Mouse (Mus musculus) NIH3T3 (cell line): Measurements from ENCODE around the gene Cramp1l.
A peak's percentile ranks its signal among the peaks of the same experiment; 100 is the strongest.
"Not testable (repeated sequence)": the region's sequence is repeated elsewhere in the genome, so short reads cannot be mapped to it uniquely, and the experiment has no call there.

Experiments
- DNase-seq: peaks from one replicate; pipeline ENCODE4 v3.0.0-alpha.2; 2012; ENCODE audit warnings: low read depth

The Cramp1l gene

DNA sequence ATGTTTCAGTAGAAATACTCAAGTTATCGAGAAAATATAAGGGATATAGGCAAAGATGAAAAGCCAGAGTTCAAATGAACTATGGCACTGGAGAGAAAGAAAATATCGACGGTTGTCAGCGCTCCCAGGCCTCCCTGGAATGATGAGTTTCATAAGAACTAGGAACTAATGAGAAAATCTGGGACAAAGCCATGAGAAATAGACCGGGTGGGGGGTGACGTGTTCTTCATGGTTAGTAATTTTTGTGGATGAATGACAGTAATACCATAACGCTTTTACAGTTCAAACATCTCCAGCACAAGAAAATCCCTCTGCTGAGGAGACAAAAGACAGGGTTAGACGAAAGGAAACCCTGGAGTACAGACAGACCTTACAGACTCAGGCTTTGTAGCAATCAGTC lies 56.2 kb downstream of the Cramp1l start:
- peak; percentile 62 for DNase-seq

DNA sequence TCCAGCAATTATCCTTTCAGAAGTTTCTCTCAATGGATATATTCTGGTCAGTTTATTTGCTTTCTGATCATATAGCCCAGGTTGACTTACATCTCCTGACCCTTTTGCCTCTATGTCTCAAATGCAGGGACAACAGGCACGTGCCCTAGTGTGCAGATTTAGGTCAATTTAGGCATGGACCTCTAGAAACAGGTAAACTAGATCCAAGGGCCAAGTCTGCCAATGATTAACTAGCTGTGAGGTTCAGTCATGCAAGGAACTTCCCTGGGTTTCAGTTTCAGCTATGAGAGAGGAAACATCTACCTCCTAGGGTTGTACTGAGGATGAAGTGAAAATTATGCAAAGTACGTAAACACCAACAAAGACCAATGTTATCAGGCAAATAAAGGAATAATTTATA lies 62.3 kb downstream of the Cramp1l start:
- no peak for DNase-seq

DNA sequence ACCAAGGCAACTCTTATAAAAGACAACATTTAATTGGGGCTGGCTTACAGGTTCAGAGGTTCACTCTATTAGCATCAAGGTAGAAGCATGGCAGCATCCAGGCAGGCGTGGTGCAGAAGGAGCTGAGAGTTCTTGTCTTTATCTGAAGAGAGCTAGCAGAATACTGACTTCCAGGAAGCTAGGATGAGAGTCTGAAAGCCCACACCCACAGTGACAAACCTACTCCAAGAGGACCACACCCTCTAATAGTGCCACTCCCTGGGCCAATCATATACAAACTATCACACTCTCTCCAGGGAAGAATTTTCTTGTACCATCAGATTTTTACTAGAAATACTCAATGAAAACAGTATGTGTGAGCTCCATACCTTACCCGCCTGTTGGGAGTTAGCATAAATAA lies 64.9 kb downstream of the Cramp1l start:
- DNase-seq: no peak

DNA sequence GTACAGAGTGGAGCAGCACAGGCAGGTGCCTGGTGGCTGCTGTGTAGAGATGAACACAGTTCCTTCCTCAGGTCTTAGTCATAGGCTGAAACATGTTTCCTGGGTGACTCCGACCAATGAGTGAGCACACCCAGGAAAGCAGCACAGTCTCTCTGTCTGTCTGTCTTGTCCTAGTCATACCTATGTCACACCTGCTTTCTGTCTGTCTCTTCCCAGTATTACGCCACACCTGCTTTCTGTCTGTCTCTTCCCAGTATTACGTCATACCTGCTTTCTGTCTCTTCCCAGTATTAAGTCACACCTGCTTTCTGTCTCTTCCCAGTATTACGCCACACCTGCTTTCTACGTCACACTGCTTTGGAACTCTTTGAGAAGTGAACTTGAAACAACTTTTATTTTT lies 67.4 kb downstream of the Cramp1l start:
- no peak for DNase-seq

DNA sequence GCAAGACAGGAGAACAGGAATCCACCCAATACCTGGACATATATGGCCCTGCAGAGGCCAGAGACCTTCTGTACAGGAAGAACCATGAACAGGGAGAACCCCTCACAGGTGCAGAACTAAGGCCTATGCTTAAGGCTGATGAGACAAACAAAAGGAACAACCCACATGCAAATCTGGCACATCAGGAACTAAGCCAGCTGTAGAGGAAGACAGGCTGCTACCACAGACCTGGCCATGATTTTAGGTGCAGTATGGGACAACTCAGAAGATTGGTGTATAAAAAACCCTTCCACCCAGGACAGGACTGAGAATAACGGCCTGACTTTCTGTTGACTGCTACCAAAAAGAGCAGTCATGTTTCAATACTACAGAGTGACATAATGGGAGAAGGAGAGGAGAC lies 72.0 kb downstream of the Cramp1l start:
- not testable (repeated sequence) for DNase-seq

DNA sequence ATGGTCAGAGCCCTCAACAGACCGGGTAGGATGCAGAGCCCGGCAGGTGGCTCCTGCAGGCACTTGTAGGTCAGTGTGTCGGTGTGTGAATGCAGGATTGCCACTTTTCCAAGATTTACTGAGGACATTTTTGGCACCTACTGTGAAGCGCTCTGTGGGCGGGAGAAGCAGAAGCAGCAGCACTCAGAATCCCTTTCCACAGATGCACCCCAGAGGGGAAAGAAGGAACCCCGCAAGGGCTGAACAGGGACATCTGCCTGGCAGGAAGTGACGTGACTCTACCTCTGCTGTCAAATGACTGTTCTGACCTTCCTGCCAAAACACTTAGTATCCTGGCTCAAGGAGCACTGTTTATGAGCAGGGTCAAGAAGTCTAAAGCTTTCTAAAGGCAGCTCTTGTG lies 72.6 kb downstream of the Cramp1l start:
- DNase-seq: no peak

DNA sequence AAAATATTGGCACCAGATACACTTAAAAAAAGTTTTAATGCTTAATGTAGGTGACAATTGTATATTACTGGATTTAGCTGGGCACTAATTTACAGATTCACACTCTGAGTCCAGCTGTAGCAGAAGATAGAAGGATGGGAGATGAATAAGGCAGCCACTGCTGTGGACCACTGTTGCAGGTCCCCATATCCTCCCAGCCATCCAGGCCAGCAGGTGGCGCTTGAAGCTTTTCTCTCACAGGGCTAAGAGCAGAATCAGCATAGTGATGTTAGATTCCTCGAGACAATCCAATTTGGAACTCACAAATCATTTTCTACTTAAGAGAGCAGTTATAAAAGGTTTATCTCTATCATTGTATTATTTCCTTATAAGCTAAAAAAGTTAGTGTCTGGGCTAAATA lies 73.1 kb downstream of the Cramp1l start:
- DNase-seq: peak; percentile 59

DNA sequence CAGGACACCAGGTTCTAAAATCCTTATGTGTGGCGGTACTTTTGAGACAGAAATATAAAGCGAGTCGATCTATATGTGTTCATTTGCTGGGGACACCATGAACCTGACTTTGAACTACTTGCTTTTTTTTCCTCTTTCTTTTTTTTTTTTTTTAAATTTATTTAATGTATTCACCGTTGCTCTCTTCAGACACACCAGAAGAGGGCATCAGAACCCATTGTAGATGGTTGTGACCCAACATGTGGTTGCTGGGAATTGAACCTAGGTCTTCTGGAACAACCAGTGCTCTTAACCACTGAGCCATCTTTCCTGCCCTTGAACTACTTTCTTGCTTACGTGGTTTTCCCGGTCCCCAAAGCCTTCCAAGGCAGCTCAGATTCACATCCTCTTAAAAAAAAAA lies 78.3 kb downstream of the Cramp1l start:
- no peak for DNase-seq

DNA sequence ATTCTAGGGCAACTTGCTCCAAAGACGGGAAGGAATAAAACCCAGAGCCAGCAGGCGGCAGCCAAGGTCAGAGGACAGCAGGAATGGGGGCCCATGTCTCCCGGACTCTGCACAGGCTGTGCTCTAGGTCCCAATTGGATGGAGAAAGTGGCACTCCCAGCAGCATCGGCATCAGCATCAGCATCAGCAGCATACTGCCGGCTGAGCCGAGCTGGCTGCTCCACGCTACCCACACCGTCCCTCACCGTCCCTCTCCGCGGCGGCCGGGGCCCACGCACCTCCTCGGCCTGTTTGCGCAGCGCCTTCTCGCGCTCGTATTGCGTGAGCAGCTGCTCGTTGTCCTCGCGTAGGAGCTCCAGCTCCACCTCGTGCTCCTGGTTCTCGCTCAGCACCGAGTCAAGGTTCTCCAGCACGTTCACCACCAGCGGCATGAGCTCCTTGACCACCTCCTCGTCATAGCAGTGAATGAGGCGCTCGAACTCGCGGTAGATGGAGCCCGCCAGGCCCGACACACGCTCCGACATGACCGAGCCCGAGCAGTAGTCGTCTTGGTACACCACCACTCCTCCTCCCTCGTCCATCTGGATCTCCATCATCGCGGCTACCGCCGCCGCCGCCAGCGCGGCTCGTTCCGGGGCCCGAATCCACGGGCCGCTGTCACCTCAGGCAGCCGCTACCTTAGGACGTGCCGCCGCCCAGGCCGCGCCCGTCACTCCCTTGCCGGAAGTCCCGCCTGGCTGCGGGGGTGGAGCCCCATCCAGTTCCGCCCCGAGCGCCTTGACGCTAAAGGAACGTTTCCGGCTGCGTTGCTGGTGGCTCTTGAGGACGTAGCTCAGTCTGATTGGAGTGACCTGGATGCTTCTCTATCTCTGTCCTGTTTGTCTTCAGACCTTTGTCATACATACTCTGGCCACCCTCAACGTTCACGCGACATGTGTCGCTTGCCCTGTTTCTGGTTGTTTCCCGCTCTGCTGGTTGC lies 79.0 kb downstream of the Cramp1l start, which contains the start of gene Mapk8ip3:
TSS of gene Mapk8ip3 (minus strand) at position 719 of the 979 bp plus-strand sequence.
- peak; percentile 95 for DNase-seq

DNA sequence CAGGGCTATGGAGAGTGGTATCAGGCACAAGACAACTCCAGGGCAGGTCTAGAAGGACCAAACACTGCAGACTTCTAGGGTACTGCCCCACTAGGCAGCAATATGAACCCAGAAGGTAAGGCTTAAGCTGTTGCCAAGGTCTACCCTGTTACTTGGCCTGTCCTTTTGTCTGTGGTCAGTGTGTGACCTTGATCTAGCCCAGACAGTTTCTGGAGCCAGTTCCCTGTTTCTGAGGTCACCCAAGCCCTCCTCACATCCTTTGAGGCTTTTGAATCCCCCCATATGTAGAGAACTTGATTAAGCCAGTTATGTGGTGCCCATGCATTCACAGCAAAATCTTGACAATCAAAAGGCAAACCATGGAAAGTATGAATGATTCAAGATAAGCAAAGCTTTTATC lies 79.9 kb downstream of the Cramp1l start:
- DNase-seq: no peak

DNA sequence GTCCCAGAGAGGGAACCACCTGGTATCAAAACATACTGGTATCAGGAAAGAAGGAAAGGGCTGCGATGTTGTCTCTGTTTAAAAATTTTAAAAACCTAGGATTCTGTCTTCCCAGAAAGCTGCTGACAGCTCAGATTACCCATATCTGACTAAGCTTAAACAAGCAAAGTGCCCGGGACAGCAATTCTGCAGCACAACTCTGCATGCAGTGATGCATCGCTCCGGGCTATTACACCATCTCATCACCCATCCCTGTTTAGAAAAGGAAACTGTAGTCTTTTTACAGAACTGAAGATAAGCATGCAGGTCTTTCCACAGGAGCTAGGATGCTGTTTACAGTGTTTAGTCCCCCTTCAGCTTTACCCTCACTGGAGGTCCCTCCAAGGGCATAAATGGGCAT lies 80.7 kb downstream of the Cramp1l start:
- DNase-seq: peak; percentile 70

DNA sequence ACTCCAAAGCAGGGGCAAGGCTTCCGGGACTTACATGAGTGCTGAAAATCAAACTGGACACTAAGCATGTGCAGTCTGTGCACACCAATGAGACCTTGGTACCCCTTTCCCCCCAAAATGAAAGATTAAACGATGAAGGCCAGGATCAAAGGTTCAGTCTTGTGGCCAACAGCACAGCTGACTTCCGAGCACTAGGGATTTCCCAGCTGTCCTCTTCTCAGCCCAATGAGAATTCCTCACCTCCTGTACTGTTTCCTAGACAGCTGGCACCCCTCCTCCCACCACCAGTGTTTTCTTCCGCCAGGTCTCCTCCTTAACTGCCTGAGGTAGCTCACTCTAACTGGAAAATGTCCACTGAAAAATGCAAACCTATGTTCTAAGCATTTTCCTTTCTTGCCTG lies 82.4 kb downstream of the Cramp1l start:
- DNase-seq: no peak

DNA sequence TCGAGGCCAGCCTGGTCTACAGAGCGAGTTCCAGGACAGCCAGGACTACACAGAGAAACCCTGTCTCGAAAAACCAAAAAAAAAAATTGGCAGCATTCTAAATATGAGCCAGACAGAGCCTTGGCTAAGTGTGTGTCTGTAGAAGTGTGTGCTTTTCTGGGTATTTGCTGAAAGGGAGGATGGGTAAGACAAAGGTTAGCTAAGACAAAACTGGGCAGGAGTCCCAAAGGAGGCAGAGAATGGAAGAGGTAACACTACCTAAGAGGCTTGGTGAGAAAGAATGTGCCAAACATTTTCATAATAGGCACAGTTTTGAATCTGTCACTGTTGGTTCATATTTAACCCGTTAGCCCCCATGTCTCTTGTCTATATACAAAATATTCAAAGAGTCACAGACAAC lies 83.2 kb downstream of the Cramp1l start:
- no peak for DNase-seq

DNA sequence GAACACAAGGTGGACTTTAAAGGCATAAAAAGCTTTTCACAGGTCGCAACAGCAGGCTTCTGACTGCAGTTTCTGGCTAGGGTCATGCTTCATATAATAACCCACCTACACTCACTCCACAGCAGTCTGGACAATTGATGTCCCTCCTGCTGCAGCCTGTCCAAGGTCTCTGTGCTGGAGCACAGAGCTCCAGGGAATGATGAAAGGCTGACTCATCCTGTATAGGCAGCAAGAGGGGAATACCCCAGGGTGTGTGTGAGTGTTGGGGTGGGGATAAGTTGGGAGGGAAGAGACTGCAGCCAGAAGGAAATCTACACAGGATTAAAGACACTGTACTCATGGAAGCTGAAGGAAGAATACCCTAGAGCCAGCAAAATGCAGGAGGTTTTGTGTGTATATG lies 86.1 kb downstream of the Cramp1l start:
- DNase-seq: peak; percentile 80

DNA sequence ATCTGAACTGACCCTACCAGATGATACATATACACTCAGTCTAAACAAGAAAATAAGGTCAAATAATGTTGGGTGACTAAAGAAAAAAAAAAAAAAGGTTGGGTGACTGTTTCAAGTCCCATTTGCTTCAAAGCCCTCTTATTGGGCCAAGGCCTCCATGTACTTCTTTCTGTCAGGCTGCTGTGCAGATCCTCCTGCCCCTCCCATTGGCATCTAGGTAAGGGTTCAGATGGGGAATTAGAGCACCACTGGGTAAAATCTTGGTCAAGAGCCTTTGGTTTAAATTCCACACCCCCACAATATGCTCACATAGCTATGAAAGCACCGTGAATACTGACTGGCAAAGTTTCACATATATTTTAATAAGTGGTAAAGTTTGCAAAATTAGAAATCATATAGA lies 92.3 kb downstream of the Cramp1l start:
- DNase-seq: no peak

DNA sequence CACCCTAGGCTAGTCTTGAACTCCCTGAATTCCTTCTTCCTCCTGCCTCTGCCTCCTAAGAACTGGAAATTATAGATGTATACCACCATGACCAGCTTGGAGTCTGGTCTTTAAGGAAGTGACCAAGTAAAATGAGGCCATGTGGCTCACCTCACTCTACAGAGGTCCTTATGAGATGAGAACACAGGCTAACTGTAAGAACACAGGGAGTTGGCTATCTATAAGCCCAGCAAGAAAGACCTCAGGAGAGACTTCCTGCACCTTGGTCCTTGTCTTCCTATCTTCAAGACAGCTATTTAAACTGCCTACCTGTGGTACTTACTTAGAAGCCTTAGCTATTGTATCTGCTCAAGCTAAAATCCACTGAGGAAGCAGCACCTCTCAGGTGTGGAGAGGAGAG lies 101.6 kb downstream of the Cramp1l start:
- DNase-seq: no peak
